ENCODE assay signal across 17 mouse cellular contexts in the genomic region with DNA sequence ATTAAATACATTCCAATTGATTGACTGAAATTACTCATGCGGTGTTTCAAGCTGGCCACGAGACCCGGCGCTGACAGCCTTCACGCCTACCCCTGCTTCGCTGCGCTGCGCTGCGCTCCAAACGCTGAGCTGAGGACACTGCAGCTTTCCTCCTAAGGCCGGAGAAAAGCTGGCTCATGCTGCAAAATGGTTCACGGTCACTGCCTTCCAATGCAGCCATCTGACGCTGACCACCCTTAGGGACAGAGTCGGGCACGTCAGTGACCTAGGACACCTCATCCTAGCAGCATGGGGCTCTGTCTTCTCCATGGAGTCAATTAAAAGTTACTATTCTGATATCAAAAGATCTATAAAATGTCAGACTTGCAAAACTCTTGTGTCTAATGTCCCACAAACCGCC. TPM values are rescaled to one million over a fixed set of nuclear protein-coding genes. Genes with fewer than 3 reads are reported as not detected.
A peak's percentile ranks its signal among the peaks of the same experiment; 100 is the strongest.
DNase-seq lines count a peak whose midpoint lies in the region; ATAC-seq and TF ChIP-seq lines count a peak whose summit lies in the region.
"Had no signal": no experiment of that assay in that cellular context is flagged by ENCODE, and none has a peak within 500 bp of the region (broad histone marks: within the 10 kb centered on the region; RNA-seq: fewer than 3 reads in every experiment).

No protein-coding gene starts in this region.

- 72% methylated on average over 16 of the region's 16 CpGs for WGBS in forebrain, embryonic 13.5 days
- WGBS in forebrain, embryonic 16.5 days = 67% methylated on average over 16 of the region's 16 CpGs
- WGBS in midbrain, postnatal 0 days = 62% methylated on average over 16 of the region's 16 CpGs
- 80% methylated on average over 16 of the region's 16 CpGs for WGBS in midbrain, embryonic 10.5 days

- no peak overlapping the region for H3K27ac ChIP-seq in forebrain, embryonic 13.5 days
- H3K27ac ChIP-seq in forebrain, embryonic 16.5 days (ENCODE audit: low read length) = no peak overlapping the region
- no peak overlapping the region for H3K27ac ChIP-seq in midbrain, postnatal 0 days (ENCODE audit: low read depth, low read length)
- no peak overlapping the region for H3K27ac ChIP-seq in midbrain, embryonic 10.5 days (replicated peaks)
- H3K27ac ChIP-seq: embryonic facial prominence, embryonic 10.5 days; hindbrain, embryonic 15.5 days; layer of hippocampus, adult 2 months; limb, embryonic 12.5 days; liver, embryonic 13.5 days; lung, embryonic 15.5 days had no signal

- DNase-seq in adrenal gland, adult (ENCODE audit: inconsistent age in 2 of 2, low spot score in 1 of 2) = peak; percentile 58 to 86
- no peak for DNase-seq in adrenal gland, postnatal 4 days (ENCODE audit: low spot score in 2 of 2)
- peak; percentile 44 for DNase-seq in midbrain, postnatal 0 days (ENCODE audit: low spot score)
- no peak for DNase-seq in midbrain, embryonic 10.5 days (ENCODE audit: low spot score)
- DNase-seq in retina, embryonic 14.5 days (ENCODE audit: low spot score) = peak; percentile 72
- DNase-seq in thymus, postnatal 14 days = no peak
- DNase-seq: gastrocnemius, postnatal 25 days; liver, embryonic 13.5 days had no signal

- no peaks in the 10 kb centered on the region for H3K27me3 ChIP-seq in forebrain, embryonic 13.5 days
- no peaks in the 10 kb centered on the region for H3K27me3 ChIP-seq in forebrain, embryonic 16.5 days (replicated peaks; ENCODE audit: control insufficient read depth, insufficient read depth, low read length)
- no peaks in the 10 kb centered on the region for H3K27me3 ChIP-seq in midbrain, postnatal 0 days (ENCODE audit: insufficient read depth, low read length)
- no peaks in the 10 kb centered on the region for H3K27me3 ChIP-seq in midbrain, embryonic 10.5 days (ENCODE audit: low read depth, poor library complexity, severe bottlenecking)
- H3K27me3 ChIP-seq: hindbrain, embryonic 15.5 days; limb, embryonic 12.5 days; liver, embryonic 13.5 days; lung, embryonic 15.5 days had no signal

- H3K36me3 ChIP-seq in forebrain, embryonic 13.5 days (ENCODE audit: poor library complexity, severe bottlenecking) = peaks cover 14% of the 10 kb centered on the region; the same call in 1 of the 2 replicates
- H3K36me3 ChIP-seq in forebrain, embryonic 16.5 days (ENCODE audit: control insufficient read depth, insufficient read depth) = no peaks in the 10 kb centered on the region
- H3K36me3 ChIP-seq in midbrain, postnatal 0 days (ENCODE audit: insufficient read depth, low read length) = peaks cover 1% of the 10 kb centered on the region; the same call in 1 of the 2 replicates
- H3K36me3 ChIP-seq in midbrain, embryonic 10.5 days = peaks cover 18% of the 10 kb centered on the region
- H3K36me3 ChIP-seq: hindbrain, embryonic 15.5 days had no signal

- no peak overlapping the region for H3K4me3 ChIP-seq in forebrain, embryonic 13.5 days
- H3K4me3 ChIP-seq in forebrain, embryonic 16.5 days (replicated peaks; ENCODE audit: low read length) = no peak overlapping the region
- H3K4me3 ChIP-seq in midbrain, postnatal 0 days (ENCODE audit: low read depth, low read length) = no peak overlapping the region
- H3K4me3 ChIP-seq in midbrain, embryonic 10.5 days = no peak overlapping the region
- H3K4me3 ChIP-seq: embryonic facial prominence, embryonic 10.5 days; hindbrain, embryonic 15.5 days; layer of hippocampus, adult 2 months; limb, embryonic 12.5 days; liver, embryonic 13.5 days; lung, embryonic 15.5 days had no signal

- no peak overlapping the region for H3K4me2 ChIP-seq in forebrain, embryonic 13.5 days
- H3K4me2 ChIP-seq in forebrain, embryonic 16.5 days (ENCODE audit: low read length) = no peak overlapping the region
- H3K4me2 ChIP-seq in midbrain, postnatal 0 days (ENCODE audit: low read depth, low read length, poor library complexity, severe bottlenecking) = no peak overlapping the region
- H3K4me2 ChIP-seq: hindbrain, embryonic 15.5 days; limb, embryonic 12.5 days; liver, embryonic 13.5 days; lung, embryonic 15.5 days had no signal

- H3K9ac ChIP-seq in forebrain, embryonic 13.5 days = peak overlapping the region; percentile 40; the same call in 1 of the 2 replicates
- H3K9ac ChIP-seq in forebrain, embryonic 16.5 days (replicated peaks; ENCODE audit: low read depth, low read length) = no peak overlapping the region
- no peak overlapping the region for H3K9ac ChIP-seq in midbrain, postnatal 0 days (replicated peaks; ENCODE audit: low read length, poor library complexity, severe bottlenecking)
- H3K9ac ChIP-seq: hindbrain, embryonic 15.5 days; limb, embryonic 12.5 days; liver, embryonic 13.5 days; lung, embryonic 15.5 days had no signal

- H3K9me3 ChIP-seq in forebrain, embryonic 13.5 days (replicated peaks) = no peaks in the 10 kb centered on the region
- no peaks in the 10 kb centered on the region for H3K9me3 ChIP-seq in forebrain, embryonic 16.5 days (ENCODE audit: control insufficient read depth, low read length)
- no peaks in the 10 kb centered on the region for H3K9me3 ChIP-seq in midbrain, postnatal 0 days (ENCODE audit: low read length)
- H3K9me3 ChIP-seq in midbrain, embryonic 10.5 days (replicated peaks) = no peaks in the 10 kb centered on the region
- H3K9me3 ChIP-seq: embryonic facial prominence, embryonic 10.5 days; G1E; hindbrain, embryonic 15.5 days; limb, embryonic 12.5 days; liver, embryonic 13.5 days; lung, embryonic 15.5 days had no signal

- TF ChIP-seq CTCF in midbrain, postnatal 0 days (IDR thresholded peaks at IDR 0.05) = no peak

- no peak for ATAC-seq in forebrain, embryonic 13.5 days
- no peak for ATAC-seq in forebrain, embryonic 16.5 days
- ATAC-seq in midbrain, postnatal 0 days (ENCODE audit: low FRiP score) = no peak
- ATAC-seq: CD4-positive, CD25-positive, alpha-beta regulatory T cell, adult 4 months had no signal

- H3K4me1 ChIP-seq in forebrain, embryonic 13.5 days = peaks cover 8% of the 10 kb centered on the region
- 0 out of 2 replicates have a peak, but pooled peaks cover 3% of the 10 kb centered on the region for H3K4me1 ChIP-seq in forebrain, embryonic 16.5 days (replicated peaks; ENCODE audit: control insufficient read depth, insufficient read depth, low read length)
- H3K4me1 ChIP-seq in midbrain, postnatal 0 days (ENCODE audit: insufficient read depth, low read length) = no peaks in the 10 kb centered on the region
- peaks cover 15% of the 10 kb centered on the region for H3K4me1 ChIP-seq in midbrain, embryonic 10.5 days

RNA-seq across cellular contexts. Expression of gene Gxylt1, which starts 8.6 kb away (rescaled TPM):
- 10 to 100 TPM; 32.9 to 33.2 TPM for total RNA-seq in adrenal gland, postnatal 4 days (2021)
- 12.7 and 13.1 TPM in 2 replicates for polyA plus RNA-seq in forebrain, embryonic 13.5 days (2015; fragmentation: Nextera tagmentation; extraction: Ambion mirVana)
- 10.6 and 11.6 TPM in 2 replicates for polyA plus RNA-seq in forebrain, embryonic 16.5 days (2015; fragmentation: Nextera tagmentation; extraction: Ambion mirVana)
- total RNA-seq in midbrain, postnatal 0 days (2014; rRNA removed) = 5.0 and 7.7 TPM in 2 replicates
- polyA plus RNA-seq in midbrain, postnatal 0 days (2015; fragmentation: Nextera tagmentation; extraction: Ambion mirVana) = 2.8 and 3.8 TPM in 2 replicates
- 12.8 and 14.5 TPM in 2 replicates for polyA plus RNA-seq in midbrain, embryonic 10.5 days (2016; fragmentation: Nextera tagmentation; extraction: Ambion mirVana)

Comparison
In these comparisons a context has a peak if more than half of its experiments do, and no peak if none do; other contexts are left out.
1. DNase-seq: peak in adrenal gland, adult (2 of 2), midbrain, postnatal 0 days (single experiment) and retina, embryonic 14.5 days (single experiment); none in adrenal gland, postnatal 4 days (0 of 2), midbrain, embryonic 10.5 days (single experiment) and thymus, postnatal 14 days (single experiment).